Mouse (Mus musculus) neural tube, embryonic 15.5 days (tissue): Measurements from ENCODE around the gene A930018P22Rik. TPM values are rescaled to one million over a fixed set of nuclear protein-coding genes. Genes with fewer than 3 reads are reported as not detected.

Experiments used
- ATAC-seq: fragments of 200-750 bp; cut with Nextera tagmentation; 2 replicates; pipeline ENCODE4 v1.8.0; 2017; ENCODE audit warnings: mild to moderate bottlenecking, moderate TSS enrichment, moderate library complexity; ENCODE audit not compliant: low FRiP score
- H3K27ac ChIP-seq: fragments of 300-500 bp; sonication (generic); replicated peaks from 2 replicates; pipeline ENCODE4 v1.5.1; 2015; ENCODE audit warnings: mild to moderate bottlenecking, inconsistent platforms
- H3K27me3 ChIP-seq: fragments of 300-500 bp; sonication (generic); replicated peaks from 2 replicates; pipeline ENCODE4 v1.6.1; 2015; ENCODE audit warnings: inconsistent platforms
- H3K36me3 ChIP-seq: fragments of 300-500 bp; sonication (generic); 2 replicates; pipeline ENCODE4 v1.6.1; 2015; ENCODE audit warnings: inconsistent platforms
- H3K4me1 ChIP-seq: fragments of 300-500 bp; sonication (generic); 2 replicates; pipeline ENCODE4 v1.6.1; 2015; ENCODE audit warnings: inconsistent platforms
- H3K4me2 ChIP-seq: fragments of 300-500 bp; sonication (generic); 2 replicates; pipeline ENCODE4 v1.6.1; 2015; ENCODE audit warnings: inconsistent platforms, mild to moderate bottlenecking, moderate library complexity
- H3K4me3 ChIP-seq: fragments of 300-500 bp; sonication (generic); replicated peaks from 2 replicates; pipeline ENCODE4 v1.5.1; 2015; ENCODE audit warnings: mild to moderate bottlenecking, inconsistent platforms
- H3K9ac ChIP-seq: fragments of 300-500 bp; sonication (generic); replicated peaks from 2 replicates; pipeline ENCODE4 v1.6.1; 2015; ENCODE audit warnings: mild to moderate bottlenecking, inconsistent platforms
- H3K9me3 ChIP-seq: fragments of 300-500 bp; sonication (generic); replicated peaks from 2 replicates; pipeline ENCODE4 v1.6.1; 2016; ENCODE audit warnings: inconsistent platforms
- WGBS: fragments of 180-500 bp; shearing (Covaris S2); methylation state at CpG from one replicate; pipeline ENCODE4 v1.1.7; 2015; ENCODE audit warnings: mixed read lengths; 5-methylcytosine and 5-hydroxymethylcytosine counted together
- polyA plus RNA-seq: library from polyadenylated mRNA; unstranded; fragments of >200 nt; fragmentation: Nextera tagmentation; extraction: Ambion mirVana; gene quantifications from 2 replicates; pipeline ENCODE4 v1.2.1, GENCODE M21; 2015

Gene A930018P22Rik
- polyA plus RNA-seq, 1 experiment from 2014 or later = not detected

DNA sequence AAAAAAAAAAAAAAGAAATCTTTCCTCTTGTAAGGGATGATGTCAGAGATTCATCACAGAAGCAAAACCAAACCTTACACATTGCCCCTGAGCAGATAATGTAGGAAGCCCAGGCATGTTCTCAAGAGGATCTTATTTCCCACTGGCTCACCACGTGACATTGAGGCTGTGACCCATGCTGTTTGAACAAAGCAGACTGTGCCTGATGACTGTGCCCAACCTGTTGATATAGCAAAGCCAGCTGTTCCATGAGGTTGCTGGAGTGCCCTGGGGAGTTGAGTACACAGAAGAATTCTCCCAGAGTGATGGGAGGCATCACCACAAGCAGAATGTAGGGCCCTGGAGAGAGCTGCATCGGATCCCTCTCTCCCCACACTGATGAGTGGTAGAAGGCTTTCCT, 13.4 kb downstream of the A930018P22Rik start:
- Histone ChIP-seq H3K36me3 (no peaks in the 10 kb centered on the region), H3K27me3 (no peaks in the 10 kb centered on the region), H3K4me1 (no peaks in the 10 kb centered on the region), H3K4me2 (no peak overlapping the region), H3K9me3 (no peaks in the 10 kb centered on the region), H3K4me3 (no peak overlapping the region), H3K9ac (no peak overlapping the region), H3K27ac (no peak overlapping the region)
- ATAC-seq = no peak
- WGBS = 58% methylated on average over 2 of the region's 2 CpGs

DNA sequence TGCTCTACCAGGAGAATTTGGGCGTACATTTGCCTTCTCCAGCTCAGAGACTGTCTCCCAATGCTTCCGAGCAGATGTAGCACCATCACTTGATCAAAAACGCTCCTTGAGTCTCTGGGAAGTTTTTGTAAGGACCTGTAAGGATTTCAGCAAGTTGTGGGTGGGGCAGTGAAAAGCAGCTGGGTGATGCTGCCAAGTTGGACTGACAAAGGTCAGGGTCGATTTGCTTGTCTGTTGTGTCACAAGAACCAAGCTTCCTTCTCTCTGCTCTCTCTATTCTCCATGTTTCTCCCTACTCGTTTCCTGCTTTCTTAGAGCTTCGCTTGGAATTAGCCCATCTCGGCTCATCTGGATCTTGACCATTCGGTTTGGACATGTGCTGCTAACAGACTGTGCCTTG, 19.6 kb downstream of the A930018P22Rik start:
- Histone ChIP-seq H3K4me2 (no peak overlapping the region), H3K4me3 (no peak overlapping the region), H3K4me1 (no peaks in the 10 kb centered on the region), H3K36me3 (no peaks in the 10 kb centered on the region), H3K27me3 (no peaks in the 10 kb centered on the region), H3K27ac (no peak overlapping the region), H3K9ac (no peak overlapping the region), H3K9me3 (no peaks in the 10 kb centered on the region)
- 91% methylated on average over 8 of the region's 8 CpGs for WGBS
- no peak for ATAC-seq

DNA sequence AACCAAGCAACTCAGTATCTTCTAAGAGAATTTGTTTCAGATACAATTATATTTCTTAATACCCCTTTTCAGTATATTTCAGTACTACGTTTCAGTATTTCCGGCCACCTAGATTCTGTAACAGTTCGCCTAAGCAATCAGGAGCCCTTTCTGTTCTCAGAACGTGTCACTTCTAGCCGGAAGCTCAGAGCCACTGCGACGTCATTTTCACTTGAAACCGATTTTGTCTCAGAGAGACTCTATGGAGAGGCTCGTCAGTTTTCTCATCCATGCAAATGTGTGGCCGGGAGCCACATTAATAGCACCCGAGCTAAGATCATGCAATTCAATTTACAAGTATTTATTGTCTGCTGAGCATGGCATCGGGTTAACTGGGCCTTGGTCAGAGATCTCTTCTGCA, 21.4 kb downstream of the A930018P22Rik start:
- WGBS = 83% methylated on average over 12 of the region's 12 CpGs
- ATAC-seq = no peak
- Histone ChIP-seq H3K9ac (no peak overlapping the region), H3K4me2 (no peak overlapping the region), H3K4me1 (no peaks in the 10 kb centered on the region), H3K4me3 (no peak overlapping the region), H3K9me3 (no peaks in the 10 kb centered on the region), H3K27me3 (no peaks in the 10 kb centered on the region), H3K36me3 (0 out of 2 replicates have a peak, but pooled peaks cover 2% of the 10 kb centered on the region), H3K27ac (no peak overlapping the region)

DNA sequence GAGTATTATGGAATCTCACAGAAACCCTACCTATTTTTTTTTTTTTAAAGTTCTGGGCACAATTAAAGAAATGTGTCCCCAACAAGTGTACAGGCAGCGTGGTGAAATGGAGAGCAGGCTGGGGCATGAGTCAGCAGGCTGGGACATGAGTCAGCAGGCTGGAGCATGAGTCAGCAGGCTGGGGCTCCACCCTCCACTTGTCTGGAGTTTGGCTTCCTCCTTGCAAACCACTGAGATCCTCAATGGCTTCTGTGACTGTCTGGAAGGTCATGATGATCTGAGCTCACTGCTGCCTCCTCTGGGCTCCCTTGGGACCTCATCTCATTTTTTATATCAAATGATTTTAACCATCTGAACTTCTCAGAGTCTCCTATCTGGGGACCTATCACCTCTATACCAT, 23.4 kb downstream of the A930018P22Rik start:
- H3K27ac ChIP-seq = no peak overlapping the region
- H3K4me3 ChIP-seq = no peak overlapping the region
- no peaks in the 10 kb centered on the region for H3K9me3 ChIP-seq
- WGBS = 87% methylated on average over 1 of the region's 1 CpGs
- no peaks in the 10 kb centered on the region for H3K27me3 ChIP-seq
- H3K9ac ChIP-seq = no peak overlapping the region
- H3K36me3 ChIP-seq = peaks cover 4% of the 10 kb centered on the region
- H3K4me1 ChIP-seq = no peaks in the 10 kb centered on the region
- no peak for ATAC-seq
- no peak overlapping the region for H3K4me2 ChIP-seq

DNA sequence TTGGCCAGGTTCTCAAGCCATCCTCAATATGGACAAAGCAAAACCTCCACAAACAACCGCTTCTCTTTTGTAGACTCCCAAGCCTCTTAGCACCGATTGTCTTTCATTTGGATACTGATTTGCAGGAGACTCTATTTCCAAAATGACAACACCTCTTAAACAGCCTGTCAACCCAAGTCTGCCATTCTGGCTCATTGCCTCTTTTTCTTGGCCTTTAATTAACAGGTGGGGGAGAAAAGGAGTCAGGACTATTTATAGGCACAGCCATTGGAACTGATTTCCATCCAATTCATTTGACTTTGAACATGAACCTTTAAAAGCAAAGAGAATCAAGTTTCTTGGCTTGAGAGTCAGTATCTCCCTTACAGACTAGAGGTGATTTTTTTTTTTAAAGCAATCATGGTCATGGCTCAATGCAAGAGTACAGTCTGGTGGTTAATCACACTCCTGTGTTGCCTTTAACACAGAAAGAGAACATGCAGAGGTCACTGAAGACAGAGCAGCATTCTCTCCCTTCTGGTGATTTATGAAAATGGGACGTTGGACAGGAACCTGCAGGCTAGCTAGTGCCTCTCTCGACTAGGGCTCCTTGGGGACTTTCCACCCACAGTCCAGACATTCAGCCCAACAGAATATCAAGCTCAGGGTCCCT, 25.5 kb downstream of the A930018P22Rik start:
- no peaks in the 10 kb centered on the region for H3K9me3 ChIP-seq
- no peaks in the 10 kb centered on the region for H3K4me1 ChIP-seq
- no peak for ATAC-seq
- peaks cover 24% of the 10 kb centered on the region for H3K36me3 ChIP-seq
- no peak overlapping the region for H3K27ac ChIP-seq
- H3K9ac ChIP-seq = no peak overlapping the region
- no peak overlapping the region for H3K4me3 ChIP-seq
- no peak overlapping the region for H3K4me2 ChIP-seq
- 47% methylated on average over 4 of the region's 4 CpGs for WGBS
- H3K27me3 ChIP-seq = no peaks in the 10 kb centered on the region

DNA sequence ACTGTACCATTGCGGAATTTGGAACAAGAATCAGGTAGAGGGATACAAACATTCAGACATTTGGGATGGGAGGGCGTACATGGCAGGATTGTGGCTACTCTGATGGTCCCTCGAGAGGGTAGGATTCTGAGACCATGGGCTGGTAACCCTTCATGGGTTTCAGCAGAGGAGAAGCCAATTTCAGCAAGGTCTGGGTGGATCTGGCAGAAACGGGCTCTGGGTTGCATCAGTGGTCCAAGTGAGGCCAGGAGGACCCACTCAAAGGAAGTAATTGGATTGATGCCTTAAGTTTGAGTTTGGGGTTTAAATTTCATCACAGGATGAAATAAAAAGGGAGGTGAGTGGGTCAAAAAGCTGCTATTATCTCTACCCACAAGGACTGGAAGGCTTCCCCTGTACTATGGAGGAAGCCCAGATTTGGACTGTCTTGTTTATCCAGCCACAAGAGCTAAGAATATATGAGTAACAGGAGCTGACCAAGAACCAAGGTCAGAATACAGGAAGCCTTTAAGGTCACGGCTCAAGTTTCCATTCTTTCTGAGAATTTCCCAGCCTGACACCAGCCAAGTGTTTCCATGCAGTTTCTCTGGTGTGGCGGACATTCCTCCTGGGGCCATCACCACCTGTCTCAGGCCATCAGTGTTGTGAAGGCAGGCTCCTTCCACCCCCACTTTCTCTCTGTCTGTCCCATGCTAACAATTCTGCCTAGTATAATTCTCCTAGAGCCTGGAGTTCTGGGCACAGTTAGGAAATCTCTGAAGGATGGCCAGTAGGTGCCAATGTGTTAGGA, 28.2 kb downstream of the A930018P22Rik start:
- WGBS = 92% methylated on average over 6 of the region's 6 CpGs
- Histone ChIP-seq H3K4me2 (no peak overlapping the region), H3K27ac (no peak overlapping the region), H3K4me3 (no peak overlapping the region), H3K27me3 (no peaks in the 10 kb centered on the region), H3K4me1 (no peaks in the 10 kb centered on the region), H3K36me3 (peaks cover 34% of the 10 kb centered on the region), H3K9ac (no peak overlapping the region), H3K9me3 (no peaks in the 10 kb centered on the region)
- ATAC-seq = no peak

DNA sequence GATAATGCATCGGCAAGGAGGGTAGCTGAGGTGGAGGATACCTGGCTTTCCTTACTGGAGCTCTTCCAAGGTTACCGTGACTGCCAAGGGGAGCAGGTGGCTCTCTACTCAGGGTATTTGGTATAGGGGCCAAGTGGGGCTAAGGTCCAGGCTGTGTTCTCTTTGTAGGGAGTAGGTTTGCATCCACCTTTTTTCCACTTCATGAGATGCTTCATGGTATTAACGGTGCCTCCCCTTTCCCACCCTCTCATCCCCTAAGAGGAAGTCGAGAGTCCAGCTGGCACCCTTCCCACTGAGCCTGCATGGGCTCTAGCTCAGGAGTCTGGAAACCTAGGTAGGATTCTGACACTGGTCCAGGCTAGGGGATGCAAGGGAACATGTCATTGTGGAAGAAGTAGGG, 30.8 kb downstream of the A930018P22Rik start:
- no peaks in the 10 kb centered on the region for H3K27me3 ChIP-seq
- no peaks in the 10 kb centered on the region for H3K4me1 ChIP-seq
- no peak overlapping the region for H3K4me3 ChIP-seq

DNA sequence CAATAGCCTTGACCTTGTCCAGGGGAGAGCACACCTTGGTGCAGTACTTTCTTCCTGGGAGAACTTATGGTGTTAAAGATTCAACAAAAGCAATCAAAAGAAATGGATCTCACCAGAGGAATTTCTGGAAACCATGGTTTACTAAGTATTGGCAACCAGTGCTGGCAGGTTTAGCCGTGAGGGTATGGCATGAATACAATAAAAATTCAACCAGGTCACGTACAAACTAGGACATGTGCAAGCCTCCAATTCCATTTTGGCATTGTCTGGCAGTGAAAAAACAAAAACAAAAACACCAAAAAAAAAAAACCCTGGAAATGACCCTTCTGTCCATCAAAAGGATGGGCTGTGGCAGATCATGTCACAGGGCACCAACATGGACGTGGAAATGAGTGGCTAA, 31.3 kb downstream of the A930018P22Rik start:
- Histone ChIP-seq H3K9me3 (no peaks in the 10 kb centered on the region), H3K27ac (no peak overlapping the region), H3K27me3 (no peaks in the 10 kb centered on the region), H3K4me3 (no peak overlapping the region), H3K36me3 (peaks cover 32% of the 10 kb centered on the region), H3K9ac (no peak overlapping the region), H3K4me2 (no peak overlapping the region), H3K4me1 (no peaks in the 10 kb centered on the region)
- 86% methylated on average over 3 of the region's 3 CpGs for WGBS
- no peak for ATAC-seq

More for the DNA sequence above, 30.8 kb downstream of the A930018P22Rik start:
- Histone ChIP-seq H3K36me3 (peaks cover 32% of the 10 kb centered on the region), H3K9me3 (no peaks in the 10 kb centered on the region), H3K27ac (no peak overlapping the region), H3K9ac (no peak overlapping the region), H3K4me2 (no peak overlapping the region)
- ATAC-seq = no peak
- 80% methylated on average over 4 of the region's 4 CpGs for WGBS

DNA sequence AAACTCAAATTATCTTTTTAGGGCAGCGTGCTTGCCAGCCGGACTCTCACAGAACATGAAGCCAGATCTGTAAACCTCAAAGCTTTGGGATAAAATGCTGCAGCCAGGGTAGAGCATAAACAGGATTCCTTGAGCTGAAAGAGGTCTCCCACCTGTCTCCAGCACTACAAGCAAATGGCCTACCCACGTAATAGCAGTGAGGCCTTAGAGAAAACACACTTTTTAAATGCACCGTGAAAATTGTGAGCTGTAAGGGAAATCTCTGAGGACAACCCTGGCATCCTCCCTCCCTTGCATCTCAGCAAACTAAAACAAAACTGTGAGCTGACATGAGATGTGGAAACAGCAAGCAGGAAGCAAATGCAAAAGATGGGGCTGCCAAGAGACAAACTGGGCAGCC, 35.3 kb downstream of the A930018P22Rik start:
- H3K9me3 ChIP-seq = no peaks in the 10 kb centered on the region
- 60% methylated on average over 4 of the region's 4 CpGs for WGBS

DNA sequence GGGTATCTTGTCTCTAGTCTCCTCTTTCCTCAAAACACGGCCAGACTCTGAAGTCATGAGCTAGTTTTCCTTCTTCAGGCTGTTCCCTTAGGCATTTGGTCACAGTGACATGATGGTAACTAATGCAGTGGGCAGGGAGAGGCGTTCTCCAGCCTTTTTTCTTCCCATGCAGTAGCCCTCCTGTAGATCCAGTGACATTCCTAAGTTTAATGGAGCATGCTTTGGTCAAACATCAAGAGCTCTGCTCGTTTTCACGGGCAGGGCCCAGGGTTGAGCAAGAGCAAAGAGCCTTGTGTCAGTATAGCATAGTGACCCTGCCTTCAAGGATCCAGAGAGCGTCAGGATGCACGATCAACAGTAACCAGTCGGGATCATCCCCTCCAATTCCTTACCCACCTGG, 40.8 kb downstream of the A930018P22Rik start:
- H3K27ac ChIP-seq = no peak overlapping the region
- H3K4me2 ChIP-seq = no peak overlapping the region
- H3K36me3 ChIP-seq = peaks cover 23% of the 10 kb centered on the region
- no peak overlapping the region for H3K4me3 ChIP-seq
- H3K9ac ChIP-seq = no peak overlapping the region
- ATAC-seq = no peak
- 0 out of 2 replicates have a peak, but pooled peaks cover 3% of the 10 kb centered on the region for H3K4me1 ChIP-seq
- H3K9me3 ChIP-seq = no peaks in the 10 kb centered on the region
- no peaks in the 10 kb centered on the region for H3K27me3 ChIP-seq
- WGBS = 81% methylated on average over 7 of the region's 7 CpGs

More for the DNA sequence above, 35.3 kb downstream of the A930018P22Rik start:
- Histone ChIP-seq H3K4me3 (no peak overlapping the region), H3K27ac (no peak overlapping the region), H3K4me1 (no peaks in the 10 kb centered on the region), H3K27me3 (no peaks in the 10 kb centered on the region), H3K9ac (no peak overlapping the region), H3K36me3 (peaks cover 15% of the 10 kb centered on the region), H3K4me2 (no peak overlapping the region)
- no peak for ATAC-seq

DNA sequence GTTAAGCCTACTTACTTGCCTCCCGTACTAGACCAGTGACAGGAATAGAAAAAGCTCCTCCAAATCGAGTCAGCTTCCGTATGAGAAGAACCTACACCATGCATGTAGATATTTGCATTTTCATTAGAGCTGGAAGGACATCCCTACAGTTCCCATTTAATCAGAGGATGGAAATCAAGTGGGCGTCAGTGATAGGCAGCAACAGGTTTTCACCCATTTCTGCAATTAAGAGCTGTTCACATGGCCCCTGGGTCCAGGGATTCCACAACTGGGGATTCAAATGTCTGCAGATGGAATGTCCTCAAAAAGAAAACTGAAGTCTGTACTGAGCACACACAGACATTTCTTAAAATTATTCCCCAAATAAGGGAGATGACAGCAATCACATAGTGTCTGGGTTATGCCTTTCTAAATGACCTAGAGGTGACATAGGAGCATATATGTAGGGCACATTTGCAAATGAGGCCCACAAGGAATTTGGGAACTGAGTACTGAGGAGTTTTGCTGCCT, 41.5 kb downstream of the A930018P22Rik start:
- 90% methylated on average over 4 of the region's 4 CpGs for WGBS
- H3K36me3 ChIP-seq = peaks cover 23% of the 10 kb centered on the region
- H3K4me1 ChIP-seq = 0 out of 2 replicates have a peak, but pooled peaks cover 3% of the 10 kb centered on the region
- H3K9me3 ChIP-seq = no peaks in the 10 kb centered on the region
- no peaks in the 10 kb centered on the region for H3K27me3 ChIP-seq
- no peak overlapping the region for H3K9ac ChIP-seq
- no peak overlapping the region for H3K4me2 ChIP-seq
- ATAC-seq = no peak
- no peak overlapping the region for H3K4me3 ChIP-seq
- no peak overlapping the region for H3K27ac ChIP-seq

DNA sequence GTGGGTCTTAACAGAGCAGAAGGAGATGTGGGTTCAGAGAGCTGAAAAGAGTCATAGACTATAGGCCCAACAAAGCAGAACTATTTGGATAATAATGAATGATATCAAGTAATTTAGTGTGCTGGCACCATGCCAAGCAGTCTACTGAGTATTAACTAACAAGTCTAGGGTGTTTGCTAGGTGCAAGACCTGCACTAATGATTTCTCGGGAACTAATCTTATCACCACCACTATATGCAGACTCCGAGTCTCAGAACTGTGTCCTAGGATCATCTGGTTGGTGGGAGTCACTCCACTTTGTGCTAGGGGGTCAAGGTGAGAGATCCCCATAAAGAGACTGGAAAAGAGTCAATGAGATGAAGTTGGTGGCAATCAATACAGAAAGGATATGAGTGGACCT, 43.1 kb downstream of the A930018P22Rik start:
- WGBS = 99% methylated on average over 2 of the region's 2 CpGs
- ATAC-seq = no peak
- H3K9ac ChIP-seq = no peak overlapping the region

More for the DNA sequence above, 43.1 kb downstream of the A930018P22Rik start:
- H3K27ac ChIP-seq = no peak overlapping the region
- H3K36me3 ChIP-seq = peaks cover 23% of the 10 kb centered on the region
- no peaks in the 10 kb centered on the region for H3K9me3 ChIP-seq
- no peaks in the 10 kb centered on the region for H3K27me3 ChIP-seq
- H3K4me2 ChIP-seq = no peak overlapping the region
- no peak overlapping the region for H3K4me3 ChIP-seq
- 0 out of 2 replicates have a peak, but pooled peaks cover 3% of the 10 kb centered on the region for H3K4me1 ChIP-seq
